Mouse (Mus musculus) forebrain, postnatal 0 days (tissue): ENCODE measurements at regions not wholly inside any gene's neighbourhood (a gene's known extent, or its start where the extent isn't known, plus 50 kb on each side); places are given as distances from the start of the nearest gene placed in this dataset.

Experiments
- ATAC-seq: fragments of 200-750 bp; cut with Nextera tagmentation; 2 replicates; pipeline ENCODE4 v1.8.0; 2017; ENCODE audit warnings: mild to moderate bottlenecking, moderate library complexity
- DNase-seq: peaks from one replicate; pipeline ENCODE4 v3.0.0-alpha.2; 2015
- H3K27ac ChIP-seq: fragments of 300-500 bp; sonication (generic); 2 replicates; pipeline ENCODE4 v1.5.1; 2014; ENCODE audit warnings: low read depth, mild to moderate bottlenecking, antibody characterized with exemption, low read length, moderate library complexity, mixed read lengths
- H3K27me3 ChIP-seq: fragments of 300-500 bp; sonication (generic); 2 replicates; pipeline ENCODE4 v1.6.1; 2014; ENCODE audit warnings: mild to moderate bottlenecking, low read length, mixed read lengths; ENCODE audit not compliant: insufficient read depth
- H3K36me3 ChIP-seq: fragments of 300-500 bp; sonication (generic); 2 replicates; pipeline ENCODE4 v1.6.1; 2014; ENCODE audit warnings: mild to moderate bottlenecking, moderate library complexity; ENCODE audit not compliant: insufficient read depth
- H3K4me1 ChIP-seq: fragments of 300-500 bp; sonication (generic); 2 replicates; pipeline ENCODE4 v1.6.1; 2014; ENCODE audit warnings: antibody characterized with exemption; ENCODE audit not compliant: insufficient read depth
- H3K4me2 ChIP-seq: fragments of 300-500 bp; sonication (generic); 2 replicates; pipeline ENCODE4 v1.6.1; 2014; ENCODE audit warnings: low read depth, mild to moderate bottlenecking, moderate library complexity
- H3K4me3 ChIP-seq: fragments of 300-500 bp; sonication (generic); 2 replicates; pipeline ENCODE4 v1.5.1; 2014; ENCODE audit warnings: low read depth, low read length, mixed read lengths
- H3K9ac ChIP-seq: fragments of 300-500 bp; sonication (generic); 2 replicates; pipeline ENCODE4 v1.6.1; 2014; ENCODE audit warnings: mild to moderate bottlenecking
- H3K9me3 ChIP-seq: fragments of 300-500 bp; sonication (generic); 2 replicates; pipeline ENCODE4 v1.6.1; 2016; ENCODE audit warnings: low read length
- CTCF ChIP-seq: sonication (generic); IDR thresholded peaks from 2 replicates; pipeline ENCODE4 v1.5.1; 2016; ENCODE audit warnings: antibody characterized with exemption, control low read depth, low read depth
- WGBS: fragments of 180-500 bp; shearing (Covaris S2); extraction: QIAGEN DNeasy Blood & Tissue Kit; methylation state at CpG from one replicate; pipeline ENCODE4 v1.1.7; 2014; 5-methylcytosine and 5-hydroxymethylcytosine counted together

DNA sequence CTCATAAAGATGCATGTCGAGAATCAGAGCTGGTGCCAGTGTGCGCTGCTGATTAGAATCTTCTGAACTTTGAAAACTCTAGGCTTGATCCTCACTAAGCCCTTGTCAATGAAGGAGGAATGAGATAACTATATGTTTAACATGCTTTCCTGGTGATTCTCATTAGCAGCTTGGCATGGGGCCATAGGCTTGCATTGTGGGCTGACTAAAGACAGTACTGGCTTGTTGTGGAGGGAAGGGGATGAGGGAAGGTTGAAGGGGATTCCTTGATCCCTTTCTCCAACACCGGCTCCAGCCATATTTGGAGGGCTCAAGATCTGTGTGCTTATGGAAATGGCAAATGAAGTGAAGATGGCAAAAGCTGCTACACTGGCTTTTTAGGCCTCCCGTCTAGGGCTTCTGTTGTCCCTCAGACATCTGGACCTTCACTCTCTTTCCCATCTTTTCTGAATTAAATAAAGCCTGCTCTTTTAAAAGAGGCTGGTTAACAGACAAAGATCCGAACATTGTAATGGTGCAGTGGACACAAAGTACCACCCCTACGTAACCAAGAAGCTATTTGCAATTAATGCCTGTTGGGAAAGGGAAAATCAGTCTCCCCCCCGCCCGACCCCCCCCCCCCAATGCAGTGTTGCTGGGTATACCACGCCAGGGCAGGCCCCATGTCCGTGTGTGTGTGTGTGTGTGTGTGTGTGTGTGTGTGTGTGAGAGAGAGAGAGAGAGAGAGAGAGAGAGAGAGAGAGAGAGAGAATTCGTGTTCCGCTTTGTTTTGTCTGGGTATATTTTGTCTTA, 129.9 kb upstream of the Tex13c2 start:
- DNase-seq (no peak), ATAC-seq (no peak)
- no peaks in the 10 kb centered on the region for H3K27me3 ChIP-seq
- no peaks in the 10 kb centered on the region for H3K36me3 ChIP-seq
- TF ChIP-seq CTCF = no peak
- peak overlapping the region; percentile 38 for H3K4me2 ChIP-seq
- H3K4me1 ChIP-seq = no peaks in the 10 kb centered on the region
- WGBS = 25% methylated on average over 12 of the region's 12 CpGs
- H3K9ac ChIP-seq = no peak overlapping the region
- H3K4me3 ChIP-seq = no peak overlapping the region
- peak overlapping the region; percentile 64 for H3K27ac ChIP-seq
- no peaks in the 10 kb centered on the region for H3K9me3 ChIP-seq

DNA sequence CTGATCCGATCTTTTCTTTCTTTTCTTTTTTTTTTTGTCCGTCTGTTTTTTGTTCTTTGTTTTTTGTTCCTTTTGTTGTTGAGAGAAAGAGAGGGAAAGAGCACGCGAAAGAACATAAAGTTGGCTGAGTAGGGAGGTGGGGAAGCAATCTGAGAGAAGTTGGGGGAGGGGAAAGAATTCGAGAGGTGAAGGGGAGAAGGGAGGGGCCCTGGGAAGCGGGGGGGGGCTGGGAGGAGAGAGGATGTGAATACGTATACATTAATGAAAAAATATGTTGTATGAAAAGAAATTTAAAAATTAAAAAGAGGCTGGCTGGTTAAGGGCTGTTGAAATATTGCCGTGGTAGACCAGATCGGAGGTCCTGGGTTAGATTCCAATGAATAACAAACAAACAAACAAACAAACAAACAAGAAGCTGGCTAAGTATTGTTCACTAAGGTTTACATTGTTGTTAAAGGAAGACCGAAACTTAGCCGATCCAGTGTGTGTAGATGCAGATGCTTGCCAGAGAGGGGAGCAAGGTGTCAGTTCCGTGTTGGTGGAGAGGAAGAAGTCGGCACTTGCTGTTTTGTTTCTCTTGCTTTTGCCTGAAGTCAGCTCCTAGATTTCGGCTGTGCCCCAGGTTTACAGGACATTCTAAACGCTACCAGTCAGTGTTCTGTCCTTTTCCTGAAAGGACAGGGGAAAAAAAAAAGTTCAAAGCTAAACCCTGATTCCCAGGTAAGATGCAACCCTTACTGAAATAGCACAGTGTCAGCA, 129.1 kb upstream of the Tex13c2 start:
- peak; percentile 51 for TF ChIP-seq CTCF
- peak overlapping the region; percentile 83 for H3K27ac ChIP-seq
- DNase-seq = peak; percentile 61
- WGBS = 34% methylated on average over 15 of the region's 15 CpGs
- H3K4me3 ChIP-seq = peak overlapping the region; percentile 19
- no peaks in the 10 kb centered on the region for H3K9me3 ChIP-seq
- peak overlapping the region; percentile 35 for H3K9ac ChIP-seq
- no peaks in the 10 kb centered on the region for H3K27me3 ChIP-seq
- no peaks in the 10 kb centered on the region for H3K4me1 ChIP-seq
- H3K36me3 ChIP-seq = no peaks in the 10 kb centered on the region
- peak overlapping the region; percentile 38 for H3K4me2 ChIP-seq
- peak; percentile 54 for ATAC-seq

DNA sequence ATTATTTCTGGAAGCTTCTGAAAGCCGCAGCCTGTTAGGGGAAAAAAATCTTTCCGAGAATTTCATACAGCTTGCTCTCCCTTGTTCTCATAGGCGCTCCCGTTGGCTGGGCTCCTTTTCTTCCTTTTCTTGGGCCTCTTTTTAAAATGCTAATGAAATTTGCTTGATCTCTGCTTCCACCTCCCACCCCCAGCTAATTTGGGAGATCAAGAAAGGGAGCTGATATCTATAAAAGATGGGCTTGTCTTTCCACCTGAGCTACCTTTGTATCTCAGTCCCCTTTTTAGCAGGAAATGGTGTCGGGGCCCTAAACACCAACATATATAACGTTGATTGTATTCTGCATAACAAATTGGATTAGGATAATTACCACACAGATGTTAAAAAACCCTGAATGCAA, 128.5 kb upstream of the Tex13c2 start:
- no peak for TF ChIP-seq CTCF
- Histone ChIP-seq H3K4me1 (no peaks in the 10 kb centered on the region), H3K9ac (peak overlapping the region; percentile 35), H3K4me2 (peak overlapping the region; percentile 38), H3K27me3 (no peaks in the 10 kb centered on the region), H3K9me3 (no peaks in the 10 kb centered on the region), H3K4me3 (peak overlapping the region; percentile 19; the same call in 1 of the 2 replicates), H3K27ac (peak overlapping the region; percentile 83), H3K36me3 (no peaks in the 10 kb centered on the region)
- ATAC-seq (peak; percentile 38), DNase-seq (peak; percentile 57)
- WGBS = 31% methylated on average over 6 of the region's 6 CpGs

DNA sequence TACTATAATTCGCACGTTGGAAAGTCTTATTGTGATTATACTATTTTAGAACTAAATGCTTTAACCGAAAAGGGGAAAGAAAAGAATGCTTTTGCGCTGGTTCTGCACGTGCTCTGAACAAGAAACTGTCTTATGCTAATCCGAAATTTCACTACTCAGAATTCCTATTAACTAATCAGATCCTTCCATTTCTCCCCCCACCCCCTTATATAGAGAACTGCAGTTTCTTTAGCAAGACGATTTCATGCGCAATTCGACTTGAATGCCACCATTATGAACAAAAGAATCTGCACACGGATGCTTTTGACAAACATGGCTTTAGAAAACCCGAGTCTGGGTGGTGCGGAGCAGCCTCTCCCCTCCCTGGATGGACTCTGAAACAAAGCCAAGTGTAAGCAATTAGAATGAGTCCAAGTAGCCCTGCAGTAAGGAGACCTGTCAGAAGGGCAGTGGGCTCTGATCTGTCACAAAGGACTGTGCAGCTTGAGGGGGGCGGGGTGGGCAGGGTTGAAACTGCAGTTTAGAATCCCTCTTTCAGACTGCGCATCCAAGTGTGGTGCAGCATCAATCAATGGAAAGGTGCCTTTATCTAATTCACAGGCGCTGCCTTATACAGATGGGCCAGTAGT, 128.0 kb upstream of the Tex13c2 start:
- DNase-seq = peak; percentile 76
- Histone ChIP-seq H3K27me3 (no peaks in the 10 kb centered on the region), H3K4me1 (no peaks in the 10 kb centered on the region), H3K9me3 (no peaks in the 10 kb centered on the region), H3K4me2 (peak overlapping the region; percentile 38), H3K4me3 (no peak overlapping the region), H3K27ac (peak overlapping the region; percentile 83), H3K36me3 (no peaks in the 10 kb centered on the region), H3K9ac (peak overlapping the region; percentile 37)
- peak; percentile 89 for ATAC-seq
- 27% methylated on average over 15 of the region's 15 CpGs for WGBS
- no peak for TF ChIP-seq CTCF

- Histone ChIP-seq H3K27ac (no peak overlapping the region), H3K9ac (no peak overlapping the region), H3K36me3 (no peaks in the 10 kb centered on the region), H3K4me2 (no peak overlapping the region), H3K9me3 (no peaks in the 10 kb centered on the region), H3K4me1 (no peaks in the 10 kb centered on the region), H3K27me3 (no peaks in the 10 kb centered on the region), H3K4me3 (no peak overlapping the region)
- 91% methylated on average over 1 of the region's 1 CpGs for WGBS
- ATAC-seq (no peak), DNase-seq (no peak)
- no peak for TF ChIP-seq CTCF
These were observed 125.4 kb upstream of the Tex13c2 start for GRCm38 (mm10) chrX:42364137-42364536.

GRCm38 (mm10) chrX:42373794-42374398, 115.6 kb upstream of the Tex13c2 start:
- Histone ChIP-seq H3K4me1 (no peaks in the 10 kb centered on the region), H3K4me3 (no peak overlapping the region), H3K4me2 (no peak overlapping the region), H3K27me3 (no peaks in the 10 kb centered on the region), H3K36me3 (no peaks in the 10 kb centered on the region), H3K9me3 (no peaks in the 10 kb centered on the region), H3K9ac (no peak overlapping the region), H3K27ac (no peak overlapping the region)
- DNase-seq (no peak), ATAC-seq (no peak)
- no peak for TF ChIP-seq CTCF
- 68% methylated on average over 3 of the region's 3 CpGs for whole genome bisulfite sequencing
